Mouse (Mus musculus): ENCODE data around the gene Olfr1066.
"Not testable (repeated sequence)": the region's sequence is repeated elsewhere in the genome, so short reads cannot be mapped to it uniquely, and the experiment has no call there.

- TF ChIP-seq CTCF (IDR thresholded peaks at IDR 0.05; ENCODE audit: borderline replicate concordance, insufficient read depth, low read depth, low read length); POLR2A (IDR thresholded peaks at IDR 0.05; ENCODE audit: borderline replicate concordance, insufficient read depth, low read length): not testable (repeated sequence)
These were observed 14.0 kb downstream of the Olfr1066 start for GRCm38 (mm10) chr2:86442101-86442500.

Measured in cerebellum, adult 2 months (tissue).